9 mouse cellular contexts compared by ENCODE assay signal in the genomic region with DNA sequence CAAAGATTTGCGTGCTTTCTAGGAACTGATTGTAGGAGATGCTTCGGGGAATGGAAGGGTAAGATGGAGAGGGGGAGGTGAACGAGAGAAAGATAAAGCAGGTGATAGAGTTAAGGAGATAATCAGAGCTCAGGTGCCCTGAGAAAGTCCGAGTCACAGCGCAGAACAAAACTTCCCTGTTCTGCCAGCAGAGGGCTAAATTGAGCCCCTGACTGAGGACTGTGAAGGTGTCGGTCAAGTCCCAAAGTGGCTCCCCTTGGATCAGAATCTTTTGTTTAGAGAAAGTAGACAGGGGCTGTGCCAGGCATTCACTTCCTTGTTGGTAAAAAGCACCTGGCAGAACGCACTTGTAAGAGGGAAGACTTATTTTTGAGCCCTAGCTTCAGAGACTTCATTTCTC. TPM values are rescaled to one million over a fixed set of nuclear protein-coding genes. Genes with fewer than 3 reads are reported as not detected.
DNase-seq lines count a peak whose midpoint lies in the region; ATAC-seq and TF ChIP-seq lines count a peak whose summit lies in the region.
"Had no signal": no experiment of that assay in that cellular context is flagged by ENCODE, and none has a peak within 500 bp of the region (broad histone marks: within the 10 kb centered on the region; RNA-seq: fewer than 3 reads in every experiment).

No protein-coding gene starts in this region.

- no peak for TF ChIP-seq POLR2A in cerebellum, adult 2 months (IDR thresholded peaks at IDR 0.05; ENCODE audit: borderline replicate concordance, insufficient read depth, low read length)

- H3K4me1 ChIP-seq in cerebellum, adult 2 months (ENCODE audit: control insufficient read depth, insufficient read depth, low read length) = 0 out of 2 replicates have a peak, but pooled peaks cover 3% of the 10 kb centered on the region

- no peak overlapping the region for H3K27ac ChIP-seq in cerebellum, adult 2 months (ENCODE audit: insufficient read depth, low read length)
- H3K27ac ChIP-seq: lung, embryonic 15.5 days had no signal

- H3K27me3 ChIP-seq in cerebellum, adult 2 months (ENCODE audit: control insufficient read depth, insufficient read depth, low read length) = no peaks in the 10 kb centered on the region; the same call in 1 of the 2 replicates

- TF ChIP-seq CTCF in cerebellum, adult 2 months (IDR thresholded peaks at IDR 0.05; ENCODE audit: borderline replicate concordance, insufficient read depth, low read depth, low read length) = peak; percentile 38; the same call in 1 of the 2 replicates

- no peak overlapping the region for H3K4me3 ChIP-seq in cerebellum, adult 2 months (replicated peaks; ENCODE audit: insufficient read depth, low read depth, low read length)
- H3K4me3 ChIP-seq: lung, embryonic 15.5 days had no signal

- no peak for ATAC-seq in activated CD4-positive, CD25-positive, alpha-beta regulatory T cell, adult 4 months

- WGBS in cerebellum, adult 2 months = 37% methylated on average over 7 of the region's 7 CpGs

- no peak for DNase-seq in cerebellum, adult 2 months
- DNase-seq in cerebellum, adult 9-11 months = no peak
- DNase-seq in layer of hippocampus, postnatal 10 days (ENCODE audit: low spot score in 2 of 2) = peak; percentile 41 to 55
- DNase-seq in layer of hippocampus, adult 9-11 months = no peak
- peak; percentile 25 for DNase-seq in adrenal gland, postnatal 14 days
- DNase-seq in lung, postnatal 14 days = peak; percentile 7
- DNase-seq in spleen, postnatal 14 days (ENCODE audit: low spot score in 2 of 2) = no peak

RNA-seq across cellular contexts. Expression of gene Prokr2, which starts 4.3 kb away (rescaled TPM):
- polyA plus RNA-seq in cerebellum, adult 2 months (2012; rRNA removed) = 0.27 and 0.28 TPM in 2 replicates
- 1 to 10 TPM; 6.6 to 7.4 TPM for total RNA-seq in layer of hippocampus, postnatal 10 days (2021)
- total RNA-seq in adrenal gland, postnatal 14 days (2021) = not detected in 2 replicates
- under 1 TPM in 1 of 2 experiments, not detected in 1; 0.21 TPM for polyA plus RNA-seq in activated CD4-positive, CD25-positive, alpha-beta regulatory T cell, adult 4 months (2017; shearing (Covaris generic))

Comparison
In these comparisons a context has a peak if more than half of its experiments do, and no peak if none do; other contexts are left out.
1. DNase-seq: peak in layer of hippocampus, postnatal 10 days (2 of 2), adrenal gland, postnatal 14 days (single experiment) and lung, postnatal 14 days (single experiment); none in cerebellum, adult 2 months (0 of 2), cerebellum, adult 9-11 months (single experiment), layer of hippocampus, adult 9-11 months (single experiment) and spleen, postnatal 14 days (0 of 2).